Mouse (Mus musculus) common myeloid progenitor, adult 5-6 weeks (primary cell): ENCODE data around the gene Fzd4. TPM values are rescaled to one million over a fixed set of nuclear protein-coding genes. Genes with fewer than 3 reads are reported as not detected.
A peak's percentile ranks its signal among the peaks of the same experiment; 100 is the strongest.

Experiments used
- ATAC-seq: replicated peaks from 2 replicates; pipeline ENCODE4 v1.8.0; 2016; ENCODE audit warnings: low read depth, mild to moderate bottlenecking, moderate TSS enrichment, inconsistent platforms; ENCODE audit not compliant: poor library complexity, severe bottlenecking
- total RNA-seq: library from RNA; stranded (forward); fragments of 200-1000, 187-1606 nt; gene quantifications from 2 replicates; pipeline ENCODE4 v1.2.3, GENCODE M21; 2017

The Fzd4 gene
- total RNA-seq, 1 experiment from 2014 or later = 0.50 TPM

- no peak for ATAC-seq
Observed at GRCm38 (mm10) chr7:89397837-89398534, 6.2 kb upstream of the Fzd4 start.

DNA sequence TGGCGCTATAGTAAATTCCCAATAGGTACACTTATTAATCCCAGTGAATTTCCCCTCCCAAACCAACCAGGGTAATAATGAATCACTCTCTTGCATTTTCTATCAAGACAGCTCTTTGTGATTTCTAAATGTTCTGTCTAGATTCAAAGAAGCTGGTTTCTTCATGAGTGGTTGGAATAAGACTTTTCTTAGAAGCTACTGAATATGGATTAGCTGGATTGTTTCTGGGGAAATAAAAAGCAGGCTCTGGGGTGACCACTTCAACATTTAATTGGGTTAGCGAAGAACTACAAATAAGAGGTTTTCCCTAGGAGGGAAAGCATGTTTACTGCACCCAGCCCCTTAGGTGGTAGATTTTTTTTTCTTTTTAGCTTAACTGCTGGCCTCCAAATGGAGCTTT, 3.4 kb upstream of the Fzd4 start:
- no peak for ATAC-seq

DNA sequence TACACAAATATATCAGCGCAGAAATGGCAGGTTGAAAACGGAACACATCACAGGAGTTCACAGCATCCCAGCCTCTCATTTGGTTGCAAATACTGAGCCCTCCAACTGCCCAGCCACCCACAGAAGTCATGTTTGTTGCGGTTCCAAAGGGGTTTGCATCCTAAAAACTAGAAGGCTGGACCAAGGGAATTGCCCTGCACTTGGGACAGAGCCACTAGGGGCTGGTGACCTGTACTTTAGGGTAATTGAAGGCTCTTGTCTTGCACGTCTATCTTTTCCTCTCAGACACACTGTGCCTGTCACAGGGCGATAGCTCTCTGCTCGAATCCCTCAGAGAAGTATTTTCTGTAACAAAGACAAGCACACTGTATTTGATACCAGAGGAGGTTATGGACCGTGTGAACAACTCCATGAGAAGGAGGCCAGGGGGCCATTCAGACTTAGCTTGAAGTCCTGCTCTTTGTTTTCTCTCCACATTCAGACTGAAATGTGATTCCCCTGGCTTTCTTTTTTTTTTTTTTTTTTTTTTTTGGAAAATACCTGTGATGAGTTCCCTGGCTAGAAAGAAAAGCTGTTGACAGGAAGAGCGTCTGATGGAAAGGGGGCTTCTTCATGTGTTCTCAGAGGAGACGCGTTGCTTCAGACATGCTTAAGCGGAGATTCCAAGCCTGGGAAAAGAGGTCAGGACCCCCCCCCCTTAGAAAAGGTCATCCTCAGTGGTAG, 2.9 kb upstream of the Fzd4 start:
- no peak for ATAC-seq

DNA sequence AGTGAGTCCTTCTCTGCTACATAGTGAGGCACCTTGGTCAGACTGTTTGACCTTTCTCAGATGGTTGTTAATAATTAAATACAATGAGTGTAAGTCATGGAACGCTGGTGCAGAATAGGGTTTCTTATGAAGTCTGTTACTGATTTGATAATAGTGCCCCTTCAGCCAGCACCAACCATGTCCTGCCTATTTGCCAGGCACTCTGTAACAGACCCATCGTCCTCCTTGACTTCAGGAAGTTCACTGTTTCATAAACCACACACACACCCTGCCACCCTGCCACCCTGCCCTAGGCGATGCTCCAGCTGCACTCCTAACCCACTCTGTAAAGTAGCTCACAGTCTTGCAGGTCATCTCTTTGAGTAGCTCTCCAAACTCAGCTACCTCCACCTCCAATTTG, 2.2 kb upstream of the Fzd4 start:
- ATAC-seq = no peak

DNA sequence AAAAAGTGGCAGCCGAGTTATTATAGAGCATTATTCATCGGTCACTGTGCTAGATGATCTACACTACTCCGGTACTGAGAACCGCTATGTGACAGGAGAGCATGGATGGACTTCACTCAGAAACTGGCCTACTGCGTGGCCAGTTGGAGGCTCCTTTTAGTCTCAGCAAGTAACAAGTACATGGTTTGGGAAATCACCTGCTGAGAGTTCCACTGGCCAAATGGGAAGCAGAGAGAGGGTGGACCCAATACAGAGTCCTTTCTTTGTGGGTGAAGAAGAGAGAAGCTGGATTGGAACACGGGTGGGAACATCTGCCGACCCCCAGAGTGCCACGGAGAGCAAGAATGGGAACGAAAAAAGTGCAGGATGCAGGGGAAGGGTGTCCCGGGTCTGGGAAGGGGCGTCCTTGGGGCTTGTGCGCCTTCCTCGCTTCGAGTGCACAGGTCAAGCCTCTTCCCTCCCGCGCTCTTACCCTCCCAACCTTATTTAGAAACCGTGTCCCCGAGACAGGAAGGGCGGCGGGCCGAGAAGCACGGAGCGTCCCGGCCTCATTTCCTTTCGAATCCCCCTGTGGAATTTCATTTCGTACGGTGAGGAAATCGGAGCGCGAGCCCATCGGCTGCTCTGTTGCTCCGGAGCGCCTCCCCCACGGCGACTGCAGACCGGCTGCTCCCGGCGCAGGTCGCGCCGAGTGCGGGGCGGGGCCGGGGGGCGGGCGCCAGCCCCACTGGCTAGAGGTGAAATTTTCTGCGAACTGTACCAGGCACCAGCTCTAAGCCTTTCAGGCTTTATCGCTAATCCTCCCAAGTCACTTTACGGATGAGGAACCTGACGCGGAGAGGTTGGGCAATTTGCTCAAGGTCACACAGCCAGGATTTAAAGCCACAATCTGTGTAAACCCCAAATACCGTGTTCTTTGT, 842 bp upstream of the Fzd4 start:
- ATAC-seq = peak; percentile 54

DNA sequence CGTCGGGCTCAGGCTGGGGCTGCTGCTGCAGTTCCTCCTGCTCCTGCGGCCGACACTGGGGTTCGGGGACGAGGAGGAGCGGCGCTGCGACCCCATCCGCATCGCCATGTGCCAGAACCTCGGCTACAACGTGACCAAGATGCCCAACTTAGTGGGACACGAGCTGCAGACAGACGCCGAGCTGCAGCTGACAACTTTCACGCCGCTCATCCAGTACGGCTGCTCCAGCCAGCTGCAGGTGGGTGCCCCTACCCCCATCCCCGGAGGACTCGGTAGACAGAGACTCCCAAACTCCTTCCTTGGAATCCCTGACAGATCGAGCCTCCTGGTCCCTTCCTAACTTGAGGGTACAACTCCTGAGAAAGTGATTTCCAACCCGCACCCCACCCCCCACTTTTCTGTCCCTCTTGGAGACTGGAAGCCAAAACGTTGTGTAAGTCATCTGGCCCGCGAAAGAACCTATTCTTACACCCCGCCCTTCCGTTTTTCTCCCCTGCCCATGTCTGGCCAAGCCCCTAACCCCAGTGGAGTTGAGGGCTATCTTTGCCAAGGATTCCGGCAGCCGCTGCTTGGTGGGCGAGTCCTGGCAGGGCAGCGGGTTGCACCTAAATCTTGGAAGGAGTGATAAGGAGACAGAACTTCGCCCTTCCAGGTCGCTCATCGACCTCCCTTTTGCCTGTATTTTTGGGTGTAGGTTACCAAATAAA, 732 bp downstream of the Fzd4 start:
- ATAC-seq = peak; percentile 11

GRCm38 (mm10) chr7:89406011-89406410, 1.9 kb downstream of the Fzd4 start:
- ATAC-seq = no peak

- ATAC-seq = no peak
Observed at GRCm38 (mm10) chr7:89407006-89407940, 3.1 kb downstream of the Fzd4 start.

- ATAC-seq = no peak
Observed at GRCm38 (mm10) chr7:89410294-89410693, 6.1 kb downstream of the Fzd4 start.

DNA sequence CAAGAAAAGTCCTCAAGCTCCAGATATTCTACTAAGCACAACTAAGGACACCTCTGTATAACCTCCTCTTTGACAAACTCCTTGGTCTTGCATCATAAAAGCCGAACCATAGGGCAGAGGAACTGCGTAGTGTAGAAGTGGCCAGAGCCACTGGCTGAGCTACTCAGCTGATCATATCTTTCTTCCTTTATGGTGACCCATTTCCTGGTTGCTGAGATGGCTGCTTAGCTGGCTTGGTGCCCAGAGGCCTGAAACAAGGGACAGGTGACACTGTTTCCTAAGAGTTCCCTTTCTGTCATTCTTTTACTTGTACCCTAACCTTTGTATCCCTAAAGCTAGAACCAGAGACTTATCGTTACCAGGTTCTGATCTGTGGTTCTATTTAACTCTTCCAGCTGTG, 7.2 kb downstream of the Fzd4 start:
- peak; percentile 75 for ATAC-seq

- no peak for ATAC-seq
Observed at GRCm38 (mm10) chr7:89412094-89412493, 7.9 kb downstream of the Fzd4 start.

GRCm38 (mm10) chr7:89416027-89416426, 11.9 kb downstream of the Fzd4 start:
- no peak for ATAC-seq

DNA sequence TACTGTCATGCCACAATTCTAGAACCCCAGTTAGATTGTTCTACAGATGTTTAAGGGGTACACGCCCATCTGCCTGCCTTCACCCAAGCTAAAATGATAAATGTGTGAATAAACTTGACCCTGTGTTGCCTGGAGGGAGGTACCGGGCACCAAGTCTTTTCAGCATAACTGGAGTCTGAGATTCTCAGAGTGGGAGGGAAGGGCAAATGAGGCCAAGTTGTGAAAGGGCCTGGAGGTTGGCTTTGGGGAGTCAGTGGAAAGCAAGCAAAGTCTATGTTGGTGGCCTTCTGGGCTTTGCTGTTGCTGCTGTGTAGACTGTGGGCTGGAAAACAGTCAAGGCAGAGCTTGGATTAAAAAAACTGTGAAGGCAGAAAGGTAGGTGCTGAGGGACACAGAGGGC, 13.6 kb downstream of the Fzd4 start:
- no peak for ATAC-seq

DNA sequence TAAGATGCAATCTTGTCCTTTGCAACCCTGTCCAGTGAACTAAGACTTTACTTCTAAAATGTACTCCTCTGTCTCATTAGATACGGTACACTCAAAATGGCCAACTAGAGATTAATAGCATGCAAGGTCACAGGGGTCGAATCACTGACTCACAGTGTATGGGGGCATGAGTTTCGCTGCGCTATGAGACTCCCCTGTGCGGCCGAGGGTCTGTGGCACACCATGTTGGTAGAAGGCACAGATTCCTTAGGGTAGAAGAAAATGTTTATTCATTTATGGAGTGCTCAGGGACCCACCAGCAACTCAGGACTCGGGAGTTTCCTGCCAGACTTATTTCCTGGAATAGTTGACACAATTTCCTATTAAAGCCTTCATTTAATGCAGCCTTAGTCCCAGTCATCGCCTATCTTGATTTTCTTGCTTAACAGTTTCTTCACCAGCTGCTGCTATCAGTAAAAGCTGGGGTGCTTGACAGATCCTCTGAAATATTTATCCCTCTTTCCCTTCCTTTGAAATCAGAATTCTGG, 14.0 kb downstream of the Fzd4 start:
- ATAC-seq = no peak

DNA sequence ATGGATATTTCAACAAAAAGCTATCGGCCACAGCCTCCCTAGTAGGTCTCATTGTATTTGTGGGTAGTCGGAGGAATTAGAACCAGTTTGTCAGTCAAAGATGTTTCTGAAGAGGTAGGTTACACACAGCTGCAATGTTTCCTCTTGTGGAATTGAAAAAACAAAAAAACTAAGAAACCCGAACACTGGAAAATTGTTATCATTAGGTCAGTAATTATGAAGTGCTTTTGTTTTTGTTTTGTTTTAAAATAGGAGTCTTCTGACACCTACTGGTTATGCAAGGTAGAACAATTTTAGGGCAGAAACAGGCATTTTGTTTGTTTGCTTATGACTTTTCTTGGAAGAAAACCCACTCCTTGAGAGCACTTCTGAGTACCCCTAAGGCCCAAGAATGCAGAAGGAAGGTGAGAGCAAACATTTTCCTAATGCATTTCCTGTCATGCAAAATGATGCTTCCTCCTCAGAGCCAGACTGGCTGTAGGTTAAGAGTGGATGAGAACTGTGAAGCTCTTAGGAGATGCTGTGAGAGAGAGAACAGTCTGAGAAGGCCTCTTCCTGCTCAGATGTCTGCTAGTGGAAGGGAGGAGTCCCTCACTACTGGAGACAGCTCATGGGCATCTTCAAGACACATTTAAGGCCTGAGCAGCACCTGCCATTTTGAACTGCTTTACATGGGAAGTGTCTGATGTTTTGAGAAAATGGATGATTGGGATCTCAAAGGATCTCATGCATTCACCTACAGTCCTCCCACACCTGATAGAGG, 14.9 kb downstream of the Fzd4 start:
- peak; percentile 74 for ATAC-seq

DNA sequence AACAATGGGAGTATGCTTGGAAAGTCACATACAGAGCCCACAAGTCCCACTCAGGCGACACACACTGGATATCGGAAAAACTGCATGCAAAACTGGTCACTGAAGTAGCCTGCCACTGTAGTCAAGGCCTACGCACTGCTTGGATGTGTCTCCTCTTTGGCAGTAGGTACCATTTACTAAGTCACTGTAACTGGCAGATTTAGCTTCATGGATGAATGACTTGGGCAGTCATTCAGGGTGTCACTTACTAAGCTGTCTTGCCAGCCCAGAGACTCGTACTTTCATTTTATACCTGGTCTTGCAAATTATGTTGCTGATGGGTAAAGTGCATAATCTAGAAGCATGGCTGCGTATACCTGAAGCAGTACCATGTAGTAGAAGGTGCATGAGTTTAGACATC, 17.1 kb downstream of the Fzd4 start:
- no peak for ATAC-seq

DNA sequence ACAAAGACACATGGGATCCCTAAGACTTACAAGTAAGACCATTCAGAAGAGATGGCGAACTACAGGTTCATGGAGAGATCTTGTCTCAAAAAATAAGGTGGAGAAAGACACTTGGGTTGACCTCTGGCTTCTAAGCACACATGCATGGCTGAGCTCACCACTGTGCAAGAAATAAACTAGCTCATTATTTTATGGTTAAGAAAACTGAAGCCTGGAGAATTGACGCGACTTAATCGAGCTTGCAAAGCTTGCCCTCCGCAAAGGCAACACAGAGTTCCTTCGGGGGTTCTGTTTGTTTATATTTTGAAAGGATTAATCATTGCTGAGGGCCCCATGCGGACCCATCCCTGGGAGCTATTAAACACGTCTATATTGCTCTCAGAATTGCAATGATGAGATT, 18.5 kb downstream of the Fzd4 start:
- ATAC-seq = no peak

DNA sequence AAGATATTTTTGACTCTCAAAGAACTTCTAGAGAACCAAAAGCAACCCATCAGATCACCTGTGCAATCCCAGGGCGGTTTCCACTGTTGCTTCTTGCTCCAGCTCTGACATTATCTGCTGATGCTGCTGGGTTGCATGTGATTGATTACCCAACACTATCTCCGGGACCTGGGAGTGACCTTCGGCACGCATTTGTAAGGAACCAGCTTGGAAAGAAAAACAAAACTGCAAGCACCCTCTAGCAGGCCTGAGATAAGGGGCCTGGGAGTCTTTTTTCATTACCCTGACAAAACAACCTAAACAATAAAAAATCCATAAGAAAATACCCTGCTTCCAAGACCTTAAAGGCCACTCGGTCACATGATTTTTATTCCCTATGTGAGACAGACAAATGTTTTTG, 19.0 kb downstream of the Fzd4 start:
- no peak for ATAC-seq
